Mouse (Mus musculus): ENCODE data around the gene Abcg4. TPM values are rescaled to one million over a fixed set of nuclear protein-coding genes. Genes with fewer than 3 reads are reported as not detected.
A peak's percentile ranks its signal among the peaks of the same experiment; 100 is the strongest.
"Not testable (repeated sequence)": the region's sequence is repeated elsewhere in the genome, so short reads cannot be mapped to it uniquely, and the experiment has no call there.

The Abcg4 gene
- 35.6 and 41.6 TPM in 2 replicates for polyA plus RNA-seq (2012; rRNA removed)
- 10.6 and 11.1 TPM in 2 replicates for polyA plus RNA-seq (2014; fragmentation: Nextera tagmentation; extraction: Ambion mirVana)

DNA sequence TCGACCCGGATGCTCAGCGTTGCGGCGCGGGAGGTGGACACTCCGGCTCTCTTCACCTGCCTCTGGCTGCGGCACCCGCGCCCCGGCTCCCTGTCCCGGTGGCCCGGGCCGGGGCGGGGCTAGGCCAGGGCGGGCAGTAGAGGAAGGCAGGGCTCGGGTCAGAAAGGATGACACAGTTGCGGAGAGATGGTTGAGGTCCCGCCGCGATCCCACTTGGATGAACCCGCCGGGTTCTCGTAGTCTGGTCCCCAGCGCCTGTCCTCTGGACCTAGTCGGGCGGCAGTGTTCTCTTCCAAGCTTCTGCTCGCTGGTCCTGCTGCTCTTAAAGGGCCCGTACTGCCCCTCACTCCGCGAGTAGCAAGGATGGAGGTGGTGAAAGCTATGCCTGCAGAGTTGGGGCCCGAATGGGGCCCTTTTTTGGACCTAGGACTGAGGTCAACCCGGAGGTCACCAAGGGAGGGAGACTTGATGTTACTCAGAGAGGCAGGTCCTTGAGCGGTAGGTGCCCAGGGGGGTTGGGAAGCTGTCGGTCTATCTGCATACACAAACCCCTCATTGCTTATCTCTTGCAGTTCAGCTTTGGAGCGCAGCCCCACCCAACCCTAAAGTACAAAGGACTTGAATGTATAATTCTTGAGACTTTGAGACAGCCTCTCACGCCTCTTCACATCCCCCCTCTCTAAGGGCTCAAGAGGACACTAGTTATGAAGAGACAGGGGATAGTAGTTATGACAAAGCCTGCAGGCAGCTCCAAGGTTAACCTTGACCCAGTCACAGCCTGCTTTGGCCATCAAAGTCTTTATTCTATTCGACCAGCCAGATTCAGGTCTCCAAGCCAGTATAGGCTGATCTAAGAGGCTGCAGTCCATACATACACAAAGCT lies at the start of gene Abcg4:
Abcg4 (minus strand) TSS at position 540 of the 883 bp plus-strand sequence.
- Histone ChIP-seq H3K27me3 (ENCODE audit: control insufficient read depth, insufficient read depth, low read length) (no peaks in the 10 kb centered on the region), H3K27ac (peak within 1 kb of the TSS; percentile 96), H3K4me1 (replicated peaks; ENCODE audit: control insufficient read depth in 2 of 2, insufficient read depth in 2 of 2, low read length in 1 of 2) (peaks cover 16 to 26% of the 10 kb centered on the region in 2 experiments), H3K36me3 (replicated peaks; ENCODE audit: control insufficient read depth, insufficient read depth, low read depth) (peaks cover 38% of the 10 kb centered on the region), H3K9me3 (ENCODE audit: control insufficient read depth, low read length) (no peaks in the 10 kb centered on the region), H3K9ac (replicated peaks) (peak within 1 kb of the TSS; percentile 94), H3K4me3 (ENCODE audit: insufficient read depth in 1 of 2, low read depth in 2 of 2, low read length in 2 of 2) (peak within 1 kb of the TSS; percentile 78 to 85), H3K4me2 (ENCODE audit: low read depth) (peak within 1 kb of the TSS; percentile 88)
- peak; percentile 87 for TF ChIP-seq EP300 (IDR thresholded peaks at IDR 0.05; ENCODE audit: low read depth)
- TF ChIP-seq CTCF (IDR thresholded peaks at IDR 0.05; ENCODE audit: low read depth): no peak
- ATAC-seq (ENCODE audit: insufficient read depth): peak; percentile 87
- WGBS (ENCODE audit: insufficient replicate concordance): under 1% methylated on average over 38 of the region's 38 CpGs
- DNase-seq (ENCODE audit: low read depth in 3 of 3, low spot score in 3 of 3): peak; percentile 80 to 81 (median 80)

DNA sequence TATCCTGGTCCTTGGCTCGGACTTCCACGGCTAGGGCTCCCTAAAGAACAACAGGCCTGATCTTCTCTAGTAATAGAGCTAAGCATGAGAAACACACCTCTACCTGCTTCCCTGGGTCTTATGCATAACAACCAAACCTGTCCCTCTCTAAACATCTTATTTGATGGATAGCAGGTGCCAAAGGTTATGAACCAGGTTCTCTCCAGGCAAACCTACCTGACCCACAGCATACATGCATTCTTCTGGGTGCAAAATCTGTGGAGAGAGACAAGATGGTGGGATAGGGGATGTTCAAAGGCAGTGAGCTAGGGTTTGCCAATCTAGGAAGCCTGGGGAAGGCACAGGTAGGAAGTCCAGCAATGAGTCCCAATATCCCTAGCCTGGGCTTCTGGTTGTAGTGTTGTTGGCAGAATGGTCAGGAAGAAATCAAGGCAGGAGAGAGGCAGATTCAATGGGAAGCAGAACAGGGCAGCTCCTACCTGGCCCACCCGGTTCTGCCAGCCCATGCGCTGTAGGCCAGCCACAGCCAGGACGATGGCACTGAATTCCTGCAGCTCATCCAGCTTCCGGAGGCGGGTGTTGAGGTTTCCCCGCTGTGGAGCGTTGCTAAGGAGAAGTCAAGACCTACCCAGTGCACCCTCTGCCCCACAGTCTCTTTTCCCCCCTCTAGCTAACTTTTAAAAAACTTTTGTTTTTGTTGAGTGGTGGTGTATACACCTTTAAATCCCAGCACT lies 49.2 kb upstream of the Abcg4 start:
- Histone ChIP-seq H3K4me1 (replicated peaks; ENCODE audit: control insufficient read depth in 2 of 2, insufficient read depth in 2 of 2, low read length in 1 of 2) (peaks cover 16 to 19% of the 10 kb centered on the region in 2 experiments), H3K27ac (peak overlapping the region; percentile 97), H3K9me3 (ENCODE audit: control insufficient read depth, low read length) (no peaks in the 10 kb centered on the region), H3K9ac (replicated peaks) (peak overlapping the region; percentile 99), H3K36me3 (replicated peaks; ENCODE audit: control insufficient read depth, insufficient read depth, low read depth) (peaks cover 81% of the 10 kb centered on the region), H3K27me3 (ENCODE audit: control insufficient read depth, insufficient read depth, low read length) (no peaks in the 10 kb centered on the region), H3K4me2 (ENCODE audit: low read depth) (peak overlapping the region; percentile 98), H3K4me3 (ENCODE audit: insufficient read depth in 1 of 2, low read depth in 2 of 2, low read length in 2 of 2) (peak overlapping the region; percentile 95 to 97)
- TF ChIP-seq EP300 (IDR thresholded peaks at IDR 0.05; ENCODE audit: low read depth) (no peak; the same call in 1 of the 2 replicates), CTCF (IDR thresholded peaks at IDR 0.05; ENCODE audit: low read depth) (no peak)
- 77% methylated on average over 9 of the region's 9 CpGs for WGBS (ENCODE audit: insufficient replicate concordance)
- ATAC-seq (ENCODE audit: insufficient read depth): no peak
- peak in 1 of 3 experiments; percentile 41 for DNase-seq (ENCODE audit: low read depth in 3 of 3, low spot score in 3 of 3)

DNA sequence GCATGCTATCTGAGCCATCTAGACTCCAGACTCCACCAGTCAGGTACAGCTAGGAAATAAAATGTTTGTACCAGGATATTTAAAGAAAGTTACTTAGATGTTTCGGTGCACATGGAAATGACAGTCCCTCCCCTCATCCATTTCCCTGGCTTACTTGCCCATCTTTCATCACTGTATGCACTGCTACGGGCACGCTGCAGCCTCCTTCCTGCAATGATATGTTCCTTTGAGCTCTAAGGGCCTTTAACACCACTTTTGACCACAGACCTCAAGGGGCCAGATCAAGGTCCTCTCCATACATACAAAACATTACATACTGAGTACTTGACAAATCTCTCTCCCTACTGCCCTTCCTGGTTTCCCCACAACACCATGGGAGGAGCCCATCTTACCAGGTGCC lies 48.5 kb upstream of the Abcg4 start:
- no peak; the same call in 1 of the 2 replicates for TF ChIP-seq EP300 (IDR thresholded peaks at IDR 0.05; ENCODE audit: low read depth)
- TF ChIP-seq CTCF (IDR thresholded peaks at IDR 0.05; ENCODE audit: low read depth): no peak
- H3K27ac ChIP-seq: peak overlapping the region; percentile 97
- peak in 1 of 3 experiments; percentile 65 for DNase-seq (ENCODE audit: low read depth in 3 of 3, low spot score in 3 of 3)
- H3K9me3 ChIP-seq (ENCODE audit: control insufficient read depth, low read length): no peaks in the 10 kb centered on the region
- no peaks in the 10 kb centered on the region for H3K27me3 ChIP-seq (ENCODE audit: control insufficient read depth, insufficient read depth, low read length)
- ATAC-seq (ENCODE audit: insufficient read depth): no peak
- peak overlapping the region; percentile 98 for H3K4me2 ChIP-seq (ENCODE audit: low read depth)
- peak overlapping the region; percentile 95 to 97 for H3K4me3 ChIP-seq (ENCODE audit: insufficient read depth in 1 of 2, low read depth in 2 of 2, low read length in 2 of 2)
- 28% methylated on average over 3 of the region's 3 CpGs for WGBS (ENCODE audit: insufficient replicate concordance)
- peak overlapping the region; percentile 99 for H3K9ac ChIP-seq (replicated peaks)
- peaks cover 14 to 16% of the 10 kb centered on the region in 2 experiments for H3K4me1 ChIP-seq (replicated peaks; ENCODE audit: control insufficient read depth in 2 of 2, insufficient read depth in 2 of 2, low read length in 1 of 2)
- H3K36me3 ChIP-seq (replicated peaks; ENCODE audit: control insufficient read depth, insufficient read depth, low read depth): peaks cover 84% of the 10 kb centered on the region

DNA sequence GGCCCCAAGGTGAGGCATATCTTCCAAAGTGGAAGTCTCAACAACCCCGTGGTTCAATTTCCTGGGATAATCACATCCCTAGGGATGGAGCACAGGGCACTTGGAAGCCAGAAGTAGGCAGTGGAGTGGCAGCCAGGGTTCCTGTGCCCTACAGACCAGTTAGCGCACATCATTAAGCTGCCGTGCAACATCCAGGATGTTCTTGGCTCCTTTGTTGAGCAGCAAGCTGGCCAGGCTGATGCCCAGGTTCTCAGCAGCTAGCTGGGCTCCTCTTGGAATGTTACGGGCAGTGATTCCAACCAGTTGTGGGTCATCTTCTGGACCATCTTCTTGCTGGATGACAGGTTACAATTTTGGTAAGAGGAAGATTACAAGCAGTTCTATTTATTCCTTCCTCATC lies 48.1 kb upstream of the Abcg4 start:
- Histone ChIP-seq H3K4me2 (ENCODE audit: low read depth) (peak overlapping the region; percentile 98), H3K4me3 (ENCODE audit: insufficient read depth in 1 of 2, low read depth in 2 of 2, low read length in 2 of 2) (peak overlapping the region; percentile 95 to 97), H3K27ac (peak overlapping the region; percentile 97), H3K9ac (replicated peaks) (peak overlapping the region; percentile 99), H3K4me1 (replicated peaks; ENCODE audit: control insufficient read depth in 2 of 2, insufficient read depth in 2 of 2, low read length in 1 of 2) (peaks cover 14 to 16% of the 10 kb centered on the region in 2 experiments), H3K36me3 (replicated peaks; ENCODE audit: control insufficient read depth, insufficient read depth, low read depth) (peaks cover 83% of the 10 kb centered on the region)
- 27% methylated on average over 4 of the region's 4 CpGs for WGBS (ENCODE audit: insufficient replicate concordance)
- not testable (repeated sequence) for H3K9me3 ChIP-seq (ENCODE audit: control insufficient read depth, low read length); H3K27me3 ChIP-seq (ENCODE audit: control insufficient read depth, insufficient read depth, low read length); ATAC-seq (ENCODE audit: insufficient read depth); DNase-seq (ENCODE audit: low read depth in 3 of 3, low spot score in 3 of 3)

DNA sequence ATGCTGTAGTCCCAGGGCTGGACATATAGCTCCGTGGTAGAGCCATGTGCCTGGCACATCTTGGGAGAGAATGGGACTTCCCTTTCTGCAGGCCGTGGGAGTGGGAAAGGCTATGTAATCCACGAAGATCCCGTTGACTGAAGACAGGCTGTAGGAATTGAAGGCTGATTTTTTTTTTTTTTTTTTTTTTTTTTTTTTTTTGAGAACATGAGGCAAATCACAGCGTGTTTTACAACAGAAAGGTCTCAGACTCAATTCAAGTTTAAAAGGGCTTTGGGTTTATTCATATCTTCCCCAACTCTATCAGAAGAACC lies 47.6 kb upstream of the Abcg4 start:
- Histone ChIP-seq H3K27me3 (ENCODE audit: control insufficient read depth, insufficient read depth, low read length) (no peaks in the 10 kb centered on the region), H3K4me1 (replicated peaks; ENCODE audit: control insufficient read depth in 2 of 2, insufficient read depth in 2 of 2, low read length in 1 of 2) (peaks cover 14 to 16% of the 10 kb centered on the region in 2 experiments), H3K4me2 (ENCODE audit: low read depth) (peak overlapping the region; percentile 98), H3K36me3 (replicated peaks; ENCODE audit: control insufficient read depth, insufficient read depth, low read depth) (peaks cover 82% of the 10 kb centered on the region), H3K9ac (replicated peaks) (peak overlapping the region; percentile 99), H3K27ac (peak overlapping the region; percentile 97), H3K4me3 (ENCODE audit: insufficient read depth in 1 of 2, low read depth in 2 of 2, low read length in 2 of 2) (peak overlapping the region; percentile 95 to 97), H3K9me3 (ENCODE audit: control insufficient read depth, low read length) (no peaks in the 10 kb centered on the region)
- no peak for DNase-seq (ENCODE audit: low read depth in 3 of 3, low spot score in 3 of 3)
- WGBS (ENCODE audit: insufficient replicate concordance): 0% methylated on average over 5 of the region's 5 CpGs
- TF ChIP-seq EP300 (IDR thresholded peaks at IDR 0.05; ENCODE audit: low read depth) (peak; percentile 3; the same call in 1 of the 2 replicates), CTCF (IDR thresholded peaks at IDR 0.05; ENCODE audit: low read depth) (no peak)
- no peak for ATAC-seq (ENCODE audit: insufficient read depth)
